Mouse (Mus musculus) adipose tissue, adult 10 weeks (tissue): ENCODE results near the gene Nptx1. TPM values are rescaled to one million over a fixed set of nuclear protein-coding genes. Genes with fewer than 3 reads are reported as not detected.

Experiments
- polyA plus RNA-seq: library from polyadenylated mRNA; stranded (reverse); fragments of 350-450 nt; fragmentation: Illumina TruSeq; extraction: RNeasy Lipid Tissue Mini Kit (QIAGEN cat#74804); gene quantifications from one replicate; pipeline ENCODE4 v1.2.3, GENCODE M21; 2014; ENCODE audit warnings: low read depth, low replicate concordance

Gene Nptx1
- polyA plus RNA-seq, result 10.2 TPM

GRCm38 (mm10) chr11:119547183-119547921 is at the start of gene Nptx1:
Nptx1 (minus strand) TSS chr11:119547753.

GRCm38 (mm10) chr11:119490861-119491689 is 56.5 kb downstream of the Nptx1 start, which contains the start of gene Endov:
Endov (plus strand) TSS chr11:119491347.

Other genes with a start within 250 kb of the Nptx1 start
- 79.4 TPM for gene Eif4a3, start 247.7 kb downstream of the Nptx1 start, polyA plus RNA-seq
- gene Card14, start 240.0 kb downstream of the Nptx1 start, polyA plus RNA-seq, result 2.5 TPM
- gene Sgsh, start 192.2 kb downstream of the Nptx1 start, polyA plus RNA-seq, result 12.3 TPM
- 9.0 TPM for gene Slc26a11, start 192.2 kb downstream of the Nptx1 start, polyA plus RNA-seq
- gene Rnf213, start 154.7 kb downstream of the Nptx1 start, polyA plus RNA-seq, result 36.8 TPM
- gene Endov, start 56.4 kb downstream of the Nptx1 start, polyA plus RNA-seq, result 15.1 TPM
- gene Rptor, start 55.2 kb upstream of the Nptx1 start, polyA plus RNA-seq, result 19.6 TPM